Mouse (Mus musculus): Measurements from ENCODE around the gene Stmn1.

DNA sequence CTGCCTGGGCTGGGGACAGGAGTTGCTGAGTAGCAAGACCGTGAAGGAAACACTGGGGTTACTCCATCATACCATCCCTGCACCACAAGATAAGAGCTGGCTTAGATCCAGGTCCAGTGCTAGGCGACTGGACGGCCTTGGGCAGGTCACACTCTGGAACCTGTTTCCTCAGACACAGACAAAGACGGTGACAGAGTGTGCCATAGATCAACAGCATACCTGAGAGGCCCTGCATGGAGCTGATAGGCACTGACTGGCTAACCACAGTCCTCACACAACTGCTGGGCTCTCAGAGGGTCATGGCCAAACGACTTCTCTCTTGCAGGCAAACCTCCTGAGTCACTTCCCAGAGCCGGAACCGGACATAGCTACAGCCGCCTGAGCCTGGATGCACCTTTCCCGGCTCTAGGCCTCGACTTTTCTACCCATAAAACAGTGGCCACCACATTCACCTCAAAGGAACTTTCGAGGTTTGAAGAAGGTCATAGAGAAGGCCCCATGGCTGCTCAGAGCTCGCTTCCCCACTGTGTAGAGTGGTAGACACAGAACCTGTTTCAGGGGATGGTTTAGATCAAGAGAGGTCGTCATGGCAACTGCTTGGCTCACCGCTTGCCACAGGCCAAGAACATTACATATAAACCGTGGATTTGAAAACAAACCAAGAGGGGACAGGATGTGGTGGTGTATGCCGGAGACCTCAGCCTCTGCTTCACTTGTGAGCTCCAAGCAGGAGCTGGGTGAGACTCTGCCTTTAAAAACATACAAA is 26.8 kb downstream of the Stmn1 start:
- TF ChIP-seq CTCF (IDR thresholded peaks at IDR 0.05; ENCODE audit: extremely low read depth, insufficient read length, insufficient replicate concordance, low read depth, low read length): no peak
- no peak for TF ChIP-seq POLR2A (IDR thresholded peaks at IDR 0.05; ENCODE audit: low read depth, low read length)
